Mouse (Mus musculus): Measurements from ENCODE around the gene Fbxw7.

GRCm38 (mm10) chr3:84978676-84979075 is 163.6 kb downstream of the Fbxw7 start:
- no peak for TF ChIP-seq CTCF (IDR thresholded peaks at IDR 0.05; ENCODE audit: insufficient read depth, low read depth, low read length)
- no peak for TF ChIP-seq POLR2A (IDR thresholded peaks at IDR 0.05; ENCODE audit: insufficient read depth, low read depth, low read length)

Measured in olfactory bulb, adult 2 months (tissue).